Mouse (Mus musculus) forebrain, postnatal 0 days (tissue): ENCODE results near the gene Ptgfrn. TPM values are rescaled to one million over a fixed set of nuclear protein-coding genes. Genes with fewer than 3 reads are reported as not detected.

Source experiments
- ATAC-seq: fragments of 200-750 bp; cut with Nextera tagmentation; 2 replicates; pipeline ENCODE4 v1.8.0; 2017; ENCODE audit warnings: mild to moderate bottlenecking, moderate library complexity
- DNase-seq: peaks from one replicate; pipeline ENCODE4 v3.0.0-alpha.2; 2015
- H3K27ac ChIP-seq: fragments of 300-500 bp; sonication (generic); 2 replicates; pipeline ENCODE4 v1.5.1; 2014; ENCODE audit warnings: low read depth, mild to moderate bottlenecking, antibody characterized with exemption, low read length, moderate library complexity, mixed read lengths
- H3K27me3 ChIP-seq: fragments of 300-500 bp; sonication (generic); 2 replicates; pipeline ENCODE4 v1.6.1; 2014; ENCODE audit warnings: mild to moderate bottlenecking, low read length, mixed read lengths; ENCODE audit not compliant: insufficient read depth
- H3K36me3 ChIP-seq: fragments of 300-500 bp; sonication (generic); 2 replicates; pipeline ENCODE4 v1.6.1; 2014; ENCODE audit warnings: mild to moderate bottlenecking, moderate library complexity; ENCODE audit not compliant: insufficient read depth
- H3K4me1 ChIP-seq: fragments of 300-500 bp; sonication (generic); 2 replicates; pipeline ENCODE4 v1.6.1; 2014; ENCODE audit warnings: antibody characterized with exemption; ENCODE audit not compliant: insufficient read depth
- H3K4me2 ChIP-seq: fragments of 300-500 bp; sonication (generic); 2 replicates; pipeline ENCODE4 v1.6.1; 2014; ENCODE audit warnings: low read depth, mild to moderate bottlenecking, moderate library complexity
- H3K4me3 ChIP-seq: fragments of 300-500 bp; sonication (generic); 2 replicates; pipeline ENCODE4 v1.5.1; 2014; ENCODE audit warnings: low read depth, low read length, mixed read lengths
- H3K9ac ChIP-seq: fragments of 300-500 bp; sonication (generic); 2 replicates; pipeline ENCODE4 v1.6.1; 2014; ENCODE audit warnings: mild to moderate bottlenecking
- H3K9me3 ChIP-seq: fragments of 300-500 bp; sonication (generic); 2 replicates; pipeline ENCODE4 v1.6.1; 2016; ENCODE audit warnings: low read length
- CTCF ChIP-seq: sonication (generic); IDR thresholded peaks from 2 replicates; pipeline ENCODE4 v1.5.1; 2016; ENCODE audit warnings: antibody characterized with exemption, control low read depth, low read depth
- WGBS: fragments of 180-500 bp; shearing (Covaris S2); extraction: QIAGEN DNeasy Blood & Tissue Kit; methylation state at CpG from one replicate; pipeline ENCODE4 v1.1.7; 2014; 5-methylcytosine and 5-hydroxymethylcytosine counted together
- polyA plus RNA-seq: library from polyadenylated mRNA; unstranded; fragments of >200 nt; fragmentation: Nextera tagmentation; extraction: Ambion mirVana; gene quantifications from 2 replicates; pipeline ENCODE4 v1.2.1, GENCODE M21; 2015
- total RNA-seq: library from RNA; depleted of rRNA; stranded (reverse); fragments of >200 nt; gene quantifications from 2 replicates; pipeline ENCODE4 v1.2.3, GENCODE M21; 2014

Gene Ptgfrn
- total and polyA plus RNA-seq, 2 experiments from 2014 or later: 3.2 to 40.2 TPM

GRCm38 (mm10) chr3:101071576-101071975 lies 38.5 kb downstream of the Ptgfrn start:
- no peak for ATAC-seq
- Histone ChIP-seq H3K4me2 (no peak overlapping the region), H3K36me3 (peaks cover 8% of the 10 kb centered on the region; the same call in 1 of the 2 replicates), H3K9ac (no peak overlapping the region), H3K4me1 (no peaks in the 10 kb centered on the region), H3K27ac (no peak overlapping the region), H3K27me3 (no peaks in the 10 kb centered on the region), H3K4me3 (no peak overlapping the region), H3K9me3 (no peaks in the 10 kb centered on the region)
- TF ChIP-seq CTCF: no peak
- no peak for DNase-seq

GRCm38 (mm10) chr3:101070796-101071235 lies 39.3 kb downstream of the Ptgfrn start:
- Histone ChIP-seq H3K4me2 (no peak overlapping the region), H3K27me3 (no peaks in the 10 kb centered on the region), H3K4me1 (no peaks in the 10 kb centered on the region), H3K9ac (no peak overlapping the region), H3K4me3 (no peak overlapping the region), H3K36me3 (peaks cover 4% of the 10 kb centered on the region; the same call in 1 of the 2 replicates), H3K27ac (0 out of 2 replicates have a peak overlapping the region, but pooled peaks have one; percentile 29), H3K9me3 (no peaks in the 10 kb centered on the region)
- DNase-seq (no peak), ATAC-seq (peak; percentile 48)
- TF ChIP-seq CTCF: no peak
- 20% methylated on average over 6 of the region's 6 CpGs for WGBS

GRCm38 (mm10) chr3:101070230-101070795 lies 39.8 kb downstream of the Ptgfrn start:
- no peaks in the 10 kb centered on the region for H3K27me3 ChIP-seq
- H3K9me3 ChIP-seq: no peaks in the 10 kb centered on the region
- no peaks in the 10 kb centered on the region for H3K4me1 ChIP-seq
- no peak overlapping the region for H3K9ac ChIP-seq
- no peak overlapping the region for H3K4me2 ChIP-seq
- H3K4me3 ChIP-seq: no peak overlapping the region
- DNase-seq: no peak
- H3K27ac ChIP-seq: peak overlapping the region; percentile 29
- TF ChIP-seq CTCF: no peak
- WGBS: 19% methylated on average over 10 of the region's 10 CpGs
- no peaks in the 10 kb centered on the region for H3K36me3 ChIP-seq
- ATAC-seq: no peak

- WGBS: 10% methylated on average over 5 of the region's 5 CpGs
- Histone ChIP-seq H3K36me3 (no peaks in the 10 kb centered on the region), H3K27me3 (no peaks in the 10 kb centered on the region), H3K4me1 (no peaks in the 10 kb centered on the region), H3K4me2 (no peak overlapping the region), H3K4me3 (no peak overlapping the region), H3K9me3 (no peaks in the 10 kb centered on the region), H3K27ac (no peak overlapping the region), H3K9ac (no peak overlapping the region)
- no peak for TF ChIP-seq CTCF
- DNase-seq (no peak), ATAC-seq (no peak)
Observed at GRCm38 (mm10) chr3:101068701-101069100, 41.4 kb downstream of the Ptgfrn start.

GRCm38 (mm10) chr3:101066175-101066574 lies 43.9 kb downstream of the Ptgfrn start:
- Histone ChIP-seq H3K4me2 (no peak overlapping the region), H3K4me1 (no peaks in the 10 kb centered on the region), H3K36me3 (no peaks in the 10 kb centered on the region), H3K4me3 (no peak overlapping the region), H3K9ac (no peak overlapping the region), H3K27ac (no peak overlapping the region), H3K9me3 (no peaks in the 10 kb centered on the region), H3K27me3 (no peaks in the 10 kb centered on the region)
- TF ChIP-seq CTCF: no peak
- DNase-seq (no peak), ATAC-seq (no peak)
- WGBS: 48% methylated on average over 6 of the region's 6 CpGs

GRCm38 (mm10) chr3:101061865-101062585 lies 48.1 kb downstream of the Ptgfrn start:
- ATAC-seq (no peak), DNase-seq (no peak)
- Histone ChIP-seq H3K9me3 (no peaks in the 10 kb centered on the region), H3K27ac (no peak overlapping the region), H3K4me2 (no peak overlapping the region), H3K36me3 (peaks cover 11% of the 10 kb centered on the region; the same call in 1 of the 2 replicates), H3K4me3 (no peak overlapping the region), H3K9ac (no peak overlapping the region), H3K27me3 (no peaks in the 10 kb centered on the region), H3K4me1 (no peaks in the 10 kb centered on the region)
- TF ChIP-seq CTCF: no peak
- 88% methylated on average over 7 of the region's 7 CpGs for WGBS

GRCm38 (mm10) chr3:101059214-101059613 lies 50.9 kb downstream of the Ptgfrn start:
- Histone ChIP-seq H3K4me2 (no peak overlapping the region), H3K27ac (no peak overlapping the region), H3K4me1 (no peaks in the 10 kb centered on the region), H3K4me3 (no peak overlapping the region), H3K9ac (no peak overlapping the region), H3K36me3 (peaks cover 17% of the 10 kb centered on the region), H3K27me3 (no peaks in the 10 kb centered on the region), H3K9me3 (no peaks in the 10 kb centered on the region)
- no peak for TF ChIP-seq CTCF
- WGBS: 60% methylated on average over 4 of the region's 4 CpGs
- ATAC-seq (peak; percentile 55; the same call in 1 of the 2 replicates), DNase-seq (no peak)
